Mouse (Mus musculus): ENCODE results near the gene Ltbp4.

DNA sequence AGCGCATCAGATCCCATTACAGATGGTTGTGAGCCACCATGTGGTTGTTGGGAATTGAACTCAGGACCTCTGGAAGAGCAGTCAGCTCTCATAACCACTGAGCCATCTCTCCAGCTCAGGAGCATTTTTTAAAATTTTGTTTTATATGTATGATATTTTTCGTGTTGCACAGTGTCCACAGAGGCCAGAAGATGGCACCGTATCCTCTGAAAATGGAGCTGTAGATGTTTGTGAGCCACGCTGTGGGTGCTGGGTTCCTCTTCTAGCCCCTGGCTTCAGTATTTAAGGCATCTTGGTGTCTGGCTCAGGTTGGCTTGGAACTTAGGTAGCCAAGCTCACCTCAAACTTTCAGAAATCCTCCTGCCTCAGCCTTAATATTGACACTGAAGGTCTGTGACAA is 41.0 kb downstream of the Ltbp4 start:
- TF ChIP-seq EP300 (IDR thresholded peaks at IDR 0.05; ENCODE audit: low read depth) = no peak
- no peak for TF ChIP-seq CTCF (IDR thresholded peaks at IDR 0.05; ENCODE audit: low read depth)

Measured in liver, postnatal 0 days (tissue).